Mouse (Mus musculus) midbrain, embryonic 11.5 days (tissue): ENCODE data around the gene Qpctl. TPM values are rescaled to one million over a fixed set of nuclear protein-coding genes. Genes with fewer than 3 reads are reported as not detected.

Experiments used
- ATAC-seq: fragments of 200-750 bp; cut with Nextera tagmentation; 2 replicates; pipeline ENCODE4 v1.8.0; 2017; ENCODE audit warnings: moderate TSS enrichment, moderate library complexity; ENCODE audit not compliant: low FRiP score
- DNase-seq: peaks from one replicate; pipeline ENCODE4 v3.0.0; 2015; ENCODE audit warnings: low spot score; ENCODE audit errors: missing footprints
- H3K27ac ChIP-seq: fragments of 300-500 bp; sonication (generic); 2 replicates; pipeline ENCODE4 v1.5.1; 2014; ENCODE audit warnings: low read depth, low read length
- H3K27me3 ChIP-seq: fragments of 300-500 bp; sonication (generic); 2 replicates; pipeline ENCODE4 v1.6.1; 2014; ENCODE audit warnings: mild to moderate bottlenecking, low read length, moderate library complexity, mixed read lengths; ENCODE audit not compliant: control insufficient read depth, insufficient read depth
- H3K36me3 ChIP-seq: fragments of 300-500 bp; sonication (generic); 2 replicates; pipeline ENCODE4 v1.6.1; 2014; ENCODE audit warnings: mild to moderate bottlenecking, low read length, moderate library complexity, mixed read lengths; ENCODE audit not compliant: control insufficient read depth, insufficient read depth
- H3K4me1 ChIP-seq: fragments of 300-500 bp; sonication (generic); 2 replicates; pipeline ENCODE4 v1.6.1; 2014; ENCODE audit warnings: low read length; ENCODE audit not compliant: control insufficient read depth, insufficient read depth
- H3K4me2 ChIP-seq: fragments of 300-500 bp; sonication (generic); 2 replicates; pipeline ENCODE4 v1.6.1; 2014; ENCODE audit warnings: mild to moderate bottlenecking, moderate library complexity
- H3K4me3 ChIP-seq: fragments of 300-500 bp; sonication (generic); 2 replicates; pipeline ENCODE4 v1.5.1; 2014; ENCODE audit warnings: low read depth, low read length
- H3K9ac ChIP-seq: fragments of 300-500 bp; sonication (generic); 2 replicates; pipeline ENCODE4 v1.6.1; 2014; ENCODE audit warnings: low read length
- H3K9me3 ChIP-seq: fragments of 300-500 bp; sonication (generic); 2 replicates; pipeline ENCODE4 v1.6.1; 2016; ENCODE audit warnings: low read length; ENCODE audit not compliant: control insufficient read depth
- WGBS: fragments of 180-500 bp; shearing (Covaris S2); extraction: QIAGEN DNeasy Blood & Tissue Kit; methylation state at CpG from one replicate; pipeline ENCODE4 v1.1.7; 2014; 5-methylcytosine and 5-hydroxymethylcytosine counted together
- polyA plus RNA-seq: library from polyadenylated mRNA; unstranded; fragments of >200 nt; fragmentation: Nextera tagmentation; extraction: Ambion mirVana; gene quantifications from 2 replicates; pipeline ENCODE4 v1.2.1, GENCODE M21; 2014

Qpctl gene
- polyA plus RNA-seq, 1 experiment from 2014 or later: 11.4 TPM

GRCm38 (mm10) chr7:19146793-19147192 lies 2.3 kb downstream of the Qpctl start:
- no peaks in the 10 kb centered on the region for H3K9me3 ChIP-seq
- H3K4me2 ChIP-seq: no peak overlapping the region
- no peak for DNase-seq
- no peak overlapping the region for H3K27ac ChIP-seq
- H3K4me1 ChIP-seq: peaks cover 13% of the 10 kb centered on the region
- no peak for ATAC-seq
- H3K4me3 ChIP-seq: no peak overlapping the region
- no peaks in the 10 kb centered on the region for H3K36me3 ChIP-seq
- H3K9ac ChIP-seq: no peak overlapping the region
- WGBS: 92% methylated on average over 10 of the region's 10 CpGs
- no peaks in the 10 kb centered on the region for H3K27me3 ChIP-seq

GRCm38 (mm10) chr7:19137380-19137779 lies 11.7 kb downstream of the Qpctl start:
- Histone ChIP-seq H3K27me3 (no peaks in the 10 kb centered on the region), H3K4me2 (no peak overlapping the region), H3K4me1 (no peaks in the 10 kb centered on the region), H3K27ac (no peak overlapping the region), H3K9me3 (no peaks in the 10 kb centered on the region), H3K9ac (no peak overlapping the region), H3K36me3 (peaks cover 17% of the 10 kb centered on the region), H3K4me3 (no peak overlapping the region)
- WGBS: 49% methylated on average over 5 of the region's 5 CpGs
- DNase-seq (no peak), ATAC-seq (no peak)

GRCm38 (mm10) chr7:19136673-19137334 lies 12.3 kb downstream of the Qpctl start:
- Histone ChIP-seq H3K27ac (no peak overlapping the region), H3K36me3 (peaks cover 17% of the 10 kb centered on the region), H3K4me1 (no peaks in the 10 kb centered on the region), H3K4me3 (no peak overlapping the region), H3K9ac (no peak overlapping the region), H3K4me2 (no peak overlapping the region), H3K27me3 (no peaks in the 10 kb centered on the region), H3K9me3 (no peaks in the 10 kb centered on the region)
- ATAC-seq (no peak), DNase-seq (no peak)
- WGBS: 93% methylated on average over 38 of the region's 38 CpGs

GRCm38 (mm10) chr7:19136168-19136567 lies 12.9 kb downstream of the Qpctl start:
- WGBS: 95% methylated on average over 13 of the region's 13 CpGs

GRCm38 (mm10) chr7:19131324-19131848 lies 17.7 kb downstream of the Qpctl start:
- no peaks in the 10 kb centered on the region for H3K9me3 ChIP-seq
- H3K27me3 ChIP-seq: no peaks in the 10 kb centered on the region
- ATAC-seq (peak; percentile 99), DNase-seq (peak; percentile 99)
- H3K4me1 ChIP-seq: peaks cover 4% of the 10 kb centered on the region; the same call in 1 of the 2 replicates
- H3K27ac ChIP-seq: peak overlapping the region; percentile 68
- peak overlapping the region; percentile 43; the same call in 1 of the 2 replicates for H3K9ac ChIP-seq
- peaks cover 5% of the 10 kb centered on the region; the same call in 1 of the 2 replicates for H3K36me3 ChIP-seq
- under 1% methylated on average over 39 of the region's 39 CpGs for WGBS
- peak overlapping the region; percentile 55 for H3K4me2 ChIP-seq
- H3K4me3 ChIP-seq: peak overlapping the region; percentile 21

More at GRCm38 (mm10) chr7:19136168-19136567, 12.9 kb downstream of the Qpctl start:
- H3K4me2 ChIP-seq: no peak overlapping the region
- H3K27me3 ChIP-seq: no peaks in the 10 kb centered on the region
- no peaks in the 10 kb centered on the region for H3K9me3 ChIP-seq
- H3K36me3 ChIP-seq: peaks cover 17% of the 10 kb centered on the region
- ATAC-seq (no peak), DNase-seq (no peak)
- H3K4me1 ChIP-seq: no peaks in the 10 kb centered on the region; the same call in 1 of the 2 replicates
- no peak overlapping the region for H3K9ac ChIP-seq
- H3K27ac ChIP-seq: no peak overlapping the region
- H3K4me3 ChIP-seq: no peak overlapping the region

- 34% methylated on average over 4 of the region's 4 CpGs for WGBS
- no peak for ATAC-seq
- H3K9ac ChIP-seq: peak overlapping the region; percentile 43; the same call in 1 of the 2 replicates
- H3K27me3 ChIP-seq: no peaks in the 10 kb centered on the region
- peaks cover 3% of the 10 kb centered on the region; the same call in 1 of the 2 replicates for H3K36me3 ChIP-seq
- H3K4me2 ChIP-seq: peak overlapping the region; percentile 55
- peak overlapping the region; percentile 68; the same call in 1 of the 2 replicates for H3K27ac ChIP-seq
- H3K9me3 ChIP-seq: no peaks in the 10 kb centered on the region
- DNase-seq: no peak
- no peak overlapping the region for H3K4me3 ChIP-seq
- peaks cover 4% of the 10 kb centered on the region; the same call in 1 of the 2 replicates for H3K4me1 ChIP-seq
Observed at GRCm38 (mm10) chr7:19130657-19131056, 18.4 kb downstream of the Qpctl start.

- DNase-seq (no peak), ATAC-seq (no peak)
- H3K9ac ChIP-seq: no peak overlapping the region
- no peak overlapping the region for H3K27ac ChIP-seq
- H3K4me1 ChIP-seq: peaks cover 4% of the 10 kb centered on the region; the same call in 1 of the 2 replicates
- H3K4me3 ChIP-seq: no peak overlapping the region
- no peaks in the 10 kb centered on the region for H3K9me3 ChIP-seq
- H3K27me3 ChIP-seq: no peaks in the 10 kb centered on the region
- H3K36me3 ChIP-seq: no peaks in the 10 kb centered on the region; the same call in 1 of the 2 replicates
- WGBS: 95% methylated on average over 5 of the region's 5 CpGs
- H3K4me2 ChIP-seq: no peak overlapping the region
Observed at GRCm38 (mm10) chr7:19129396-19129795, 19.7 kb downstream of the Qpctl start.

GRCm38 (mm10) chr7:19127744-19128143 lies 21.3 kb downstream of the Qpctl start:
- Histone ChIP-seq H3K4me3 (no peak overlapping the region), H3K27me3 (no peaks in the 10 kb centered on the region), H3K4me2 (no peak overlapping the region), H3K4me1 (peaks cover 4% of the 10 kb centered on the region; the same call in 1 of the 2 replicates), H3K9me3 (no peaks in the 10 kb centered on the region), H3K9ac (no peak overlapping the region), H3K36me3 (no peaks in the 10 kb centered on the region; the same call in 1 of the 2 replicates), H3K27ac (no peak overlapping the region)
- 92% methylated on average over 5 of the region's 5 CpGs for WGBS
- no peak for DNase-seq
- no peak for ATAC-seq

GRCm38 (mm10) chr7:19124713-19125112 lies 24.4 kb downstream of the Qpctl start:
- Histone ChIP-seq H3K4me1 (peaks cover 9% of the 10 kb centered on the region), H3K9ac (no peak overlapping the region), H3K36me3 (no peaks in the 10 kb centered on the region; the same call in 1 of the 2 replicates), H3K27ac (no peak overlapping the region), H3K4me2 (no peak overlapping the region), H3K27me3 (no peaks in the 10 kb centered on the region), H3K9me3 (no peaks in the 10 kb centered on the region), H3K4me3 (no peak overlapping the region)
- ATAC-seq: no peak
- 91% methylated on average over 6 of the region's 6 CpGs for WGBS
- DNase-seq: no peak
